Mouse (Mus musculus): ENCODE measurements around the gene Pgm2l1.
"Not testable (repeated sequence)": the region's sequence is repeated elsewhere in the genome, so short reads cannot be mapped to it uniquely, and the experiment has no call there.

Gene Pgm2l1

GRCm38 (mm10) chr7:100228957-100229356, 1.8 kb downstream of the Pgm2l1 start:
- no peak for DNase-seq (ENCODE audit: low spot score)

GRCm38 (mm10) chr7:100230646-100231045, 3.5 kb downstream of the Pgm2l1 start:
- no peak for DNase-seq (ENCODE audit: low spot score)

- DNase-seq (ENCODE audit: low spot score) = no peak
These were observed 4.5 kb downstream of the Pgm2l1 start for GRCm38 (mm10) chr7:100231661-100232060.

- DNase-seq (ENCODE audit: low spot score) = no peak
These were observed 6.5 kb downstream of the Pgm2l1 start for GRCm38 (mm10) chr7:100233681-100234080.

GRCm38 (mm10) chr7:100234264-100234885, 7.2 kb downstream of the Pgm2l1 start:
- peak; percentile 57 for DNase-seq (ENCODE audit: low spot score)

- DNase-seq (ENCODE audit: low spot score) = no peak
These were observed 11.1 kb downstream of the Pgm2l1 start for GRCm38 (mm10) chr7:100238271-100238670.

GRCm38 (mm10) chr7:100240601-100241000, 13.4 kb downstream of the Pgm2l1 start:
- DNase-seq (ENCODE audit: low spot score) = no peak

- DNase-seq (ENCODE audit: low spot score) = no peak
These were observed 15.8 kb downstream of the Pgm2l1 start for GRCm38 (mm10) chr7:100243007-100243406.

- no peak for DNase-seq (ENCODE audit: low spot score)
These were observed 17.0 kb downstream of the Pgm2l1 start for GRCm38 (mm10) chr7:100244225-100244624.

GRCm38 (mm10) chr7:100245176-100245575, 18.0 kb downstream of the Pgm2l1 start:
- no peak for DNase-seq (ENCODE audit: low spot score)

- no peak for DNase-seq (ENCODE audit: low spot score)
These were observed 23.5 kb downstream of the Pgm2l1 start for GRCm38 (mm10) chr7:100250667-100251066.

- DNase-seq (ENCODE audit: low spot score) = no peak
These were observed 35.2 kb downstream of the Pgm2l1 start for GRCm38 (mm10) chr7:100262350-100262749.

GRCm38 (mm10) chr7:100264934-100265333, 37.7 kb downstream of the Pgm2l1 start:
- not testable (repeated sequence) for DNase-seq (ENCODE audit: low spot score)

- no peak for DNase-seq (ENCODE audit: low spot score)
These were observed 45.2 kb downstream of the Pgm2l1 start for GRCm38 (mm10) chr7:100272369-100272768.

- DNase-seq (ENCODE audit: low spot score) = no peak
These were observed 47.3 kb downstream of the Pgm2l1 start for GRCm38 (mm10) chr7:100274507-100274906.

- peak; percentile 36 for DNase-seq (ENCODE audit: low spot score)
These were observed 49.2 kb downstream of the Pgm2l1 start for GRCm38 (mm10) chr7:100276397-100276796.

GRCm38 (mm10) chr7:100279803-100280202, 52.6 kb downstream of the Pgm2l1 start:
- DNase-seq (ENCODE audit: low spot score) = peak; percentile 66

- DNase-seq (ENCODE audit: low spot score) = no peak
These were observed 54.4 kb downstream of the Pgm2l1 start for GRCm38 (mm10) chr7:100281596-100281995.

GRCm38 (mm10) chr7:100283298-100283697, 56.1 kb downstream of the Pgm2l1 start:
- DNase-seq (ENCODE audit: low spot score) = no peak

- no peak for DNase-seq (ENCODE audit: low spot score)
These were observed 58.2 kb downstream of the Pgm2l1 start, which contains the start of gene P4ha3 for GRCm38 (mm10) chr7:100285383-100285782. P4ha3 (plus strand) TSS chr7:100285520.

GRCm38 (mm10) chr7:100287748-100288578, 60.8 kb downstream of the Pgm2l1 start:
- peak; percentile 57 for DNase-seq (ENCODE audit: low spot score)

GRCm38 (mm10) chr7:100288622-100289021, 61.4 kb downstream of the Pgm2l1 start:
- DNase-seq (ENCODE audit: low spot score) = peak; percentile 37

- DNase-seq (ENCODE audit: low spot score) = no peak
These were observed 66.4 kb downstream of the Pgm2l1 start for GRCm38 (mm10) chr7:100293546-100293945.
